Mouse (Mus musculus) cerebellum, adult 9-10 months (tissue): Measurements from ENCODE around the gene Olfr318.
"Not testable (repeated sequence)": the region's sequence is repeated elsewhere in the genome, so short reads cannot be mapped to it uniquely, and the experiment has no call there.

Source experiments
- DNase-seq: peaks from one replicate; pipeline ENCODE4 v3.0.0; 2022

Olfr318 gene

GRCm38 (mm10) chr11:58723914-58724313, at the start of gene Olfr318:
Gene Olfr318, minus strand, starts transcription at chr11:58724014.
- DNase-seq: no peak

- no peak for DNase-seq
Observed at GRCm38 (mm10) chr11:58772888-58773287, 49.1 kb upstream of the Olfr318 start, which contains the start of gene Olfr315. Gene Olfr315, plus strand, starts transcription at chr11:58773188.

DNA sequence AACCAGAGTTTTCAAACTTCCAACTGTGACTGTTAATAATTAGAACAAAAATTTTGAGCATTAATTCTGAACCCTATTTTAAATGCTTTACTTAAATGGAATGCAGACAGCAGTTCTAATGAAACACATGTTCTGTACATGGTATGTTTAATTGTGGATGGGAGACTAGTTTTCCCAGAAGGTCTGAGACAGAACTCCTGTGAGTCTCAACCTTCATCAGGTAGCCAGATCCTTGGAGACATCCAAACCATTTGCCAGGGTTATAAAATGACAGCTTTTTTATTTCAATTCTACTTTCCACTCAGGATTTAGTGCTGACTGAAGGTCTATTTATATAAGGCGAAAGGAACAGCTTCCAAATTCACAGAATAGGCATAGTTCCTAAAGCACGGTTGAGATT, 28.6 kb upstream of the Olfr318 start, which contains the start of gene Olfr316:
Gene Olfr316 (plus strand): TSS at position 301 of the 400 bp plus-strand sequence.
- DNase-seq: no peak

DNA sequence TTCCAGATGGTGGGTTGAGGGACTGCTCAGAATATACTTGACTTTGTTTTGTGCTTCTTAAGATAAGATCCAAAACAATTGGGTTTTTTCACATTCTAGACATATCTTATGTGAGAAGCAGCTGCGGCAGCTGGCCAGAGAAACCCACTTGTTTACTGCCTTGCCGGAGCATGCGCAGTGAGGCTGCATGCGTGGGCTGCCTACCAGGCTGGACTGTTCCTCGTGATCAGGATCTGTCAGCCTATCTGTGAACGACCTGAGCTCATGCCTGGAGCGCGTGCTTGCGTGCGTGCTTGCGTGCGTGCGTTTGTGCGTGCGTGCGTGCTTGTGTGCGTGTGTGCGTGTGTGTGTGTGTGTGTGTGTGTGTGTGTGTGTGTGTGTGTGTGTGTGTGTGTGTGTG, 27.3 kb upstream of the Olfr318 start:
- DNase-seq: not testable (repeated sequence)

- DNase-seq: no peak
Observed at GRCm38 (mm10) chr11:58738792-58739262, 15.0 kb upstream of the Olfr318 start, which contains the start of gene Olfr317. Gene Olfr317, minus strand, starts transcription at chr11:58739212.

DNA sequence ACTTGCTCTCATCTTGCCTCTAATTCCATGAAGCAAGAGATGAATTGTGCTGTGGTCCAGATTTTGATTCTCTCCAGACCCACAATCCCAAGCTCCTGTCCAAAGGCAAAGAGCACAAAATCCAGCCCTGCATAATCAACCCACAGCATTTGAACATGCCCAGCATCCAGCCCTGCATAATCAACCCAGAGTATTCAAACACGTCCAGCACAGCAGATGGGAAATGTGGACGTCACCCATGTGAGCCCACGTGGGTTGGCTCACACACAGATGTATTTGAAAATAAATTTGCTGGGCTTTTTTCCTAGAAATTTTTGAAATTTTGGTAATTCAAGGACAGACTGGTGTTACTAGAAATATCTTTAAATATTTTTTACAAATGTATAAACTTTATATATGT, 9.6 kb upstream of the Olfr318 start:
- DNase-seq: no peak

DNA sequence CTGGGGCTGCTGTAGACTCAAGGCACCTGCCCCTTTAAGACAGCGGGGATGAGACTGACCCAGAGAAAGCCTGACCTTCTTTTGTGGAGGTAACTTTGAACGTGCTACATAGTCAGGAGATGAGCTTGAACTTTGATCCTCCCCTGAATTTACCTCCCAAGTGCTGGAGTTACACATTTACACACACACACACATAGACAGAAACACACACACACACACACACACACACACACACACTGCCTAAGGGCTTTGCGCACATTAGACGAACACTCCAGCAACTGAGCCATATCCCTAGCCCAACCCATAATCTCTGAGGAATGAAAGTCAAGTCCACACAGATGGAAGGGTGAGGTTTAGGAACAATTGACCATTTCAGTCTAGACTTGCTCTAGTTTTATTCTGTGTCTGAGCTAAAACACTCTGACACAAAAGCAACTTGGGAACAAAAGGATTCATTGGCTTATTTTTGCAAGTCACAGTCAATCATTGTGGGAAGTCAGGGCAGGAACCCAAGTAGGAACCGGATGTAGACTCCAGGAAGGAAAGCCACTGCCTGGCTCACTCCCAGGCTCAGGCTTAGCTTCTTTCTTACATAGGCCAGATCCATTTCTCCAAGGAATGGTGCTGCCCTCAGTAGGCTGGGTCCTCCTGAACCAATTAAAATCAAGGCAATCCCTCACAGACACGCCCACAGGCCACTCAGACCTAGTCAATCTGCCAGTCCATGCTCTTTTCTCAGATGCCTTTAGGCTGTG, 4.3 kb upstream of the Olfr318 start:
- DNase-seq: not testable (repeated sequence)

- no peak for DNase-seq
Observed at GRCm38 (mm10) chr11:58719701-58720100, 4.1 kb downstream of the Olfr318 start.

DNA sequence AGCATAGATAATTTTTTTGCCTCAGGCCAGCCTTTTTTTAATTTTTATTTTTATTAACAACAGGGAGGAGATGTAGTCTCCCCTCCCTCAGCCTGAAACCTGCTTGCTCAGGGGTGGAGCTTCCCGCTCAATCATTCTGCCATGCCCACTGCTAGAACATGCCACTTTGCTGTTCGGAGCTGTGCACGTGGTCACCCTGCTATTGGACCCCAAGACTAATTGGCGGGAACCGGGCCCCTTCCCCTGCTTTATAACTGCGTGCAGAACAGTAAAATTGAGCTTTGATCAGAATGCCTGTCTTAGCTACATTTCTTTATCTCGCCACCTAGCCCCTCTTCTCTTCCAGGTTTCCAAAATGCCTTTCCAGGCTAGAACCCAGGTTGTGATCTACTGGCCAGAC, 6.1 kb downstream of the Olfr318 start:
- DNase-seq: not testable (repeated sequence)

DNA sequence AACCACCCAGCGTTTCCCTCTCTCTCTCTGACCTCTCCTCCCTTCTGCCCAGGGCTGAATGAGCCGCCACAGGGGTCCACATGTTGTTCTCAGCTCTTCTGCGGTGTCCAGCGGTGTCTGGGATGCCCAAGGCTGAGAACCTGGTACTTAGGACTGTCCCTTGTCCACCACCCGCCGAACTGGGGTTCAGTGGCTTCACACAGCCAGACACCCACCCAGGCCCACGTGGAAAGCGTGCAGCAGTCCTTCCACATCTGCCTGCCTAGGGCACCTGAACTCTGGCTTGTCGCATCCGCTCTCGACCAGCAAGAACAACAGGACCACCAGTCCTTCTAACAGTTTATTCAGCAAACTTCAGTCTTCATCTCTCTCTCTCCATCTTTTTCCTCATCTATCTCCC, 14.7 kb downstream of the Olfr318 start:
- DNase-seq: no peak

- no peak for DNase-seq
Observed at GRCm38 (mm10) chr11:58698862-58699261, 25.0 kb downstream of the Olfr318 start, which contains the start of gene Olfr319. Gene Olfr319, plus strand, starts transcription at chr11:58699162.

- no peak for DNase-seq
Observed at GRCm38 (mm10) chr11:58680799-58681198, 43.0 kb downstream of the Olfr318 start, which contains the start of gene Olfr320. Gene Olfr320, plus strand, starts transcription at chr11:58681099.

- no peak for DNase-seq
Observed at GRCm38 (mm10) chr11:58671825-58672224, 52.0 kb downstream of the Olfr318 start.

GRCm38 (mm10) chr11:58669252-58669651, 54.6 kb downstream of the Olfr318 start:
- no peak for DNase-seq
